Mouse (Mus musculus) bone marrow, adult 2 months (tissue): ENCODE data around the gene Nkiras2.

Experiments used
- CTCF ChIP-seq: fragments of 200-500 bp; IDR thresholded peaks from 2 replicates; pipeline ENCODE4 v1.5.1; 2011; ENCODE audit warnings: low read length, control low read depth; ENCODE audit not compliant: control insufficient read depth, insufficient read depth
- POLR2A ChIP-seq: fragments of 200-500 bp; IDR thresholded peaks from 2 replicates; pipeline ENCODE4 v1.6.1; 2011; ENCODE audit warnings: low read depth, mild to moderate bottlenecking, control low read depth, low read length, borderline replicate concordance; ENCODE audit not compliant: control insufficient read depth

GRCm38 (mm10) chr11:100673169-100673568 lies 54.1 kb downstream of the Nkiras2 start:
- TF ChIP-seq CTCF (no peak), POLR2A (no peak)
